Mouse (Mus musculus) neutrophil, adult 5-6 weeks (primary cell): ENCODE measurements at regions not wholly inside any gene's neighbourhood (a gene's known extent, or its start where the extent isn't known, plus 50 kb on each side); places are given as distances from the start of the nearest gene placed in this dataset.
A peak's percentile ranks its signal among the peaks of the same experiment; 100 is the strongest.

Experiments used
- ATAC-seq: fragments of 151-379, 151-347 bp; 2 replicates; pipeline ENCODE4 v1.8.0; 2017; ENCODE audit warnings: mild to moderate bottlenecking, moderate TSS enrichment; ENCODE audit not compliant: insufficient number of reproducible peaks, poor library complexity, low FRiP score, severe bottlenecking; ENCODE audit errors: extremely low read depth

DNA sequence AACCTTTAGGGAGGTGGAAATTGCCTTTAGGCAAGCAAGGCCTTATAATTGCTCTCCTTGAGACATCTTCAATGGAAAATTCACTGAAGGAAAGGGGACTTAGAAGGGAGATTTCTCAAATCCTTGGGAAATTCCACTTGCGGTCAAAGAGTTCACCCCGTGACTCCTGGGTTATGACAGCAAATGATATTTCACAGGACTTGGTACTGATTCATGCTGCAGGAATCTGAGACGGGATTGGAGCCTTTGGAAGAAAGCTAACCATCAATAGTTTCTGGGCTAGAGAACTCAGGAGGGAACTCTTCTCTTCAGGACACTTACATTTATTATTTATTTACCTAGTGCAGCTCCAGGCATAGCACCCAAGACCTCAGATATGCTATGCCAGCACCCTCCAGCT lies 52.8 kb upstream of the Cxcl5 start:
- no peak for ATAC-seq

DNA sequence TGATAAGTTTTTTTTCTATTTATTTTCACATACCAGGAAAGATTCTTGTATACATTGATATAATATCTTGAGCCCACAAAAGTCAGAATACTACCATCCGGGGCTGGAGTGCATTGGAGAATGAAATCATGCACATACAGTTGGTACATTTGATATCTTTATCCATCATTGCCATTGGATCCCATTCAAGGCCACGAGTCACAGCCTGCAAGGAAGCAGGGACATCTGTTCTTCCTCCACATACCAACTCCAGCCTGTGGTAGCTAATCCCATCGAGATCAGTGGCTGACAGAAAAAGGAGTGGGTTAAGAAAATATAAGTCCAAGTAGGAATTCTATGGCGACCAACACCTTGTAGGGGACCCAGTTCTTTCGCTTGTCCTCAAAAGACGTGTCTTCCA lies 55.5 kb upstream of the Cxcl5 start:
- no peak for ATAC-seq

DNA sequence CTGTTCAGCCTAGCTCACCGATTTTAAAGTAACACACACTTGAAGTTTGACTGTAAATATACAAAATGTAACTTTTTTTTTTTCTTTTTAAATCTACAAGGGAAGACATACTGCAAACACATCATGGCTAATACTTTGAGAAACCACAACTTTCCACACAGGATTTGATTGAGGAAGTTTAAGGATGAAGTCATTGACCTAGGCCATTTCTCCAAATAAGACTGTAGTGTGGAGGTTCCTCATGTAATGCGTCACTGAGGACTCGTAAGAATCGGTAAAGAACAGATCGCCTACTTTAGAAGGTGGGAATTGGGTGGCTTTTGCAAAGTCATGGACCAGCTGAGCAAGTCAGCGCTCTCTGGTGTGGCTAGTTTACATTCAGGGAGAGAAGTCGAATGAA lies 59.0 kb upstream of the Cxcl5 start:
- peak; percentile 49; the same call in 1 of the 2 replicates for ATAC-seq

DNA sequence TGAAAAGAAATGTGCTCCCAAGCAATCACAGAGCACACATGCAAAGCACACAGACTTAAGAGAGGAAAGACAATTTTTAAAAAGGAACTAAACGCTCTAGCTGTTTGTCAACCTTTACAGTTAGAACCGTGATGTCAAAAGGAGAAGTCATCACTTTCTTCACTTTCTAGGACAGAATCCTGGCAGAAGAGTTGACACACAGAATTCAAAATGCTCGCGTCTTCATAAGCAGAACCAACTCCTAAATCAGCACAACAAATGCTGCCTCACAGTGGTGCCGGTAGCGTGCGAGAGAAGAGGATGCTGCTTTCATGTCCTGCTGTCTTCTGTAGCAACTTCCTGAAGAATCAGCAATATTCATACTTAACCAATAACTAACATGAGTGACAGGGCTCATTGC lies 55.6 kb upstream of the Rassf6 start:
- ATAC-seq: peak; percentile 92

DNA sequence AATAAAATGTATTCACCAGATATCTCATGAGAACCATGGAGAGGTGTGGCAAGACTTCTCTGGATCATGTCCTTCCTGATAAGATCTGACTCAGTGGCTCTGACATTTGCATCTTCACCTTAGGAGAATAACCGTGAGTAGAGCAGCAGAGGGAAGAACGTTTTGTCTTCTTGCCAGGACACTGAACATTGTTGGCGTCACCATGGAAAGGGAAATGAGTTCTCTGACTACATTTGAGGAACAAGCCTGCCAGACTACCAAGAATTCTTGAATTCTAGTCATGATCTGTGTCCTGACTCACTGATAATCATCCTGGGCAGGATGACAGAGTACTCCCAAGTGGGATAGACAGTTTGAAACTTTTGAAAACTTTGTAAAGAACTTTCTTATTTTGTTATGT lies 54.0 kb upstream of the Rassf6 start:
- ATAC-seq: no peak

DNA sequence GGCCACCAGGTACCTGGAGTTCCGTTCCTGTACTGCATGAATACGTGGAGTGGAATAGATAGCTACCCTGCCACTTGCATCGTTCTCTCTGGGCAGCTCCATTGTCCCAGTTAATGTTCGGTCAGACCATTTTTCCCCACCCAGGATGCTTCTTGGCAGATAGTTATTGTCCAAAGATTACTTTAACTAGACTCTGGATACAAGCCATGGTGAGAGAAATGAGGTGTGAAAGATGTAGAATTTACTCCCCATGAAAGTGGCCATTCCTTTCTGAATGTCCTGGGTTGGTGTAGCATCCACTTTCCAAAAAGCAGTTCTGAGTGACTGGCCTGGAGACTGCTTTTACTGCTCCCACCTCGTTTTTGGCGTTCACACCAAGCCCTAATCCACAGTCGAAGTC lies 50.3 kb upstream of the Rassf6 start:
- no peak for ATAC-seq
